Mouse (Mus musculus): ENCODE measurements around the gene Prcp.

- TF ChIP-seq POLR2A (IDR thresholded peaks at IDR 0.05; ENCODE audit: low read depth, low read length): no peak
- TF ChIP-seq CTCF (IDR thresholded peaks at IDR 0.05; ENCODE audit: extremely low read depth, insufficient read depth, insufficient read length, insufficient replicate concordance): no peak
Measured at GRCm38 (mm10) chr7:92939776-92940175, 65.5 kb downstream of the Prcp start.
